Mouse (Mus musculus): Measurements from ENCODE around the gene Fam187b.
"Not testable (repeated sequence)": the region's sequence is repeated elsewhere in the genome, so short reads cannot be mapped to it uniquely, and the experiment has no call there.

Gene Fam187b

GRCm38 (mm10) chr7:30973501-30974289 lies at the start of gene Fam187b:
Gene Fam187b (plus strand): TSS chr7:30973790.
- DNase-seq, result peak; percentile 92

DNA sequence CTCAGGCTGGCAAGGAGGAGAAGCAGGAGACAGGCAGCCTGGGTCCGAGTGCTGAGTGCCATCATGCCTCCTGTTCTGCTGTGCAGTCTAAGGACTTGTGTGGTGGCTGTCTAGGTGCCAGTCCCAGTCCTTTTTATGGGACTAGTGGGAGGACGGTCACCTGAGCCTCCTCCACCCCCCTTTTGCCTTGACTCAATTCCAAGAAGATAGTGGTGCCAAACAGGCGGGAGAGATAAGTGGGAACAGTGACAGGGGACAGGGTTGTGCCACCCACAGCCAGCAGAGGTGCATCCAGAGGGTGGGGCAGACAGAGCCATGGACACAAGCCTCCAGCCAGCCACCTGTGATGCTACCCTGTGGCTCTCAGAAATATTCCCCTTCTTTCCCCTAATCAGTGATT lies 49.5 kb upstream of the Fam187b start:
- DNase-seq, result no peak

GRCm38 (mm10) chr7:30924581-30924980 lies 49.0 kb upstream of the Fam187b start, which contains the start of gene Hamp2:
Gene Hamp2 (minus strand): TSS chr7:30924681.
- not testable (repeated sequence) for DNase-seq

- not testable (repeated sequence) for DNase-seq
These were observed 38.0 kb upstream of the Fam187b start for GRCm38 (mm10) chr7:30935422-30936099.

DNA sequence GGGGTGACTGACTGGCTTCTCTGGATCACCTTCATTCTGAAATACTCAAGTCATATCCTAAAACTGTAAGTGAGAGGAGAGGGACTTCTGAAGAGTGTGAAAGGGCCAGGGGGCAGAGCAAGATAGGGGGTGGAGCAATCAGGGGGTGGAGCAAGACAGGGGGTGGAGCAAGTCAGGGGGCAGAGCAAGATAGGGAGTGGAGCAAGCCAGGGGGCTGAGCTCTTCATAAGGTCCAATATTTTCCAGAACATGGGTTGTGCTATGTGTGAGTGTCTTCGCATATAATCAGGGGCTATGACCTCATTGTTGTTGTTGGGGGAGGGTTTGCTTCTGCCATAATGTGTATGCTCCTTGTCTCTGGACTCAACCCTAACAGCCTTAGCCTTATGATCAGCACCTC lies 33.5 kb upstream of the Fam187b start:
- DNase-seq, result not testable (repeated sequence)

DNA sequence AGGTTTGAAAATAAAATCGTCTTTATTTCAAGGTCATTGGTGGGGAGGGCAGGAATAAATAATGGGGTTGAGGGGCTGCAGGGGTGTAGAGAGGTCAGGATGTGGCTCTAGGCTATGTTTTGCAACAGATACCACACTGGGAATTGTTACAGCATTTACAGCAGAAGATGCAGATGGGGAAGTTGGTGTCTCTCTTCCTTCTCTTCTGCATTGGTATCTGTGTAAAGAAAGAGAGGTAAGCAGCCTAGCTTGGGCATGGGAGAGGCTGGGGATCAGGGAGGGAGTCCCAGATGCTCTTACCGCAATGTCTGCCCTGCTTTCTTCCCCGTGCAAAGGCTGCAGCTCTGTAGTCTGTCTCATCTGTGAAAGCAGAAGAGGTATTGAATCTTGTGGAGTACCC lies 31.2 kb upstream of the Fam187b start:
- not testable (repeated sequence) for DNase-seq

- DNase-seq, result no peak
These were observed 29.5 kb upstream of the Fam187b start, which contains the start of gene Hamp for GRCm38 (mm10) chr7:30943909-30944635. Gene Hamp (minus strand): TSS chr7:30944032.

DNA sequence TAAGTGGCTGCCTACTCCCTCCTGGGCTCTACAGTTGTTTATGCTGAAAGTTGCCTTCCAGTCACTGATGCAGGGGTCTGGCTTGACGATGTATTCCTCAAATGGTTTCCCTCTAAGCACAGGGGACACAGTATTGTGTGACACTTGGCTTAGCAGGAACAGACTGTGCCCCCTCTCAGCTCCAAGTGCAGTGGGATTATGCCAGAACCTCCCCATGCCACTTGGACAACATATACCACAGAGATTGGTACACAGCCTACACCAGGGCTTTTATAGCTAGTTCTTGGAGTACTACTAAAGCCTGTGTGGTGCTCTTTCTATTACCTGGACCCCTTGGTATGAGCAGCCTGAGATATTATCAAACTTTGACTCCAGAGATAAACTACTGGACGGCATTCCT lies 28.9 kb upstream of the Fam187b start:
- not testable (repeated sequence) for DNase-seq

- not testable (repeated sequence) for DNase-seq
These were observed 28.1 kb upstream of the Fam187b start for GRCm38 (mm10) chr7:30945466-30945865.

- no peak for DNase-seq
These were observed 27.7 kb upstream of the Fam187b start for GRCm38 (mm10) chr7:30945876-30946275.

DNA sequence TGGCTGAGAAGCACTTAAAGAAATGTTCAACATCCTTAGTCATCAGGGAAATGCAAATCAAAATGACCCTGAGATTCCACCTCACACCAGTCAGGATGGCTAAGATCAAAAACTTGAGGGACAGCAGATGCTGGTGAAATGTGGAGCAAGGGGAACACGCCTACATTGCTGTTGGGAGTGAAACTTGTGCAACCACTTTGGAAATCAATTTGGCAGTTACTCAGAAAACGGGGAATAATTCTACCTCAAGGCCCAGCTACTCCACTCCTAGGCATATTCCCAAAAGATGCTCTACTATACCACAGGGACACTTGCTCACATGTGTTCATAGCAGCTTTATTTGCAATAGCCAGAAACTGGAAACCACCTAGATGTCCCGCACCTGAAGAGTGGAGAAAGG lies 23.7 kb upstream of the Fam187b start:
- not testable (repeated sequence) for DNase-seq

- no peak for DNase-seq
These were observed 20.9 kb upstream of the Fam187b start for GRCm38 (mm10) chr7:30952441-30953265.

- no peak for DNase-seq
These were observed 20.1 kb upstream of the Fam187b start for GRCm38 (mm10) chr7:30953459-30953858.

- DNase-seq, result no peak
These were observed 19.6 kb upstream of the Fam187b start for GRCm38 (mm10) chr7:30954036-30954435.

DNA sequence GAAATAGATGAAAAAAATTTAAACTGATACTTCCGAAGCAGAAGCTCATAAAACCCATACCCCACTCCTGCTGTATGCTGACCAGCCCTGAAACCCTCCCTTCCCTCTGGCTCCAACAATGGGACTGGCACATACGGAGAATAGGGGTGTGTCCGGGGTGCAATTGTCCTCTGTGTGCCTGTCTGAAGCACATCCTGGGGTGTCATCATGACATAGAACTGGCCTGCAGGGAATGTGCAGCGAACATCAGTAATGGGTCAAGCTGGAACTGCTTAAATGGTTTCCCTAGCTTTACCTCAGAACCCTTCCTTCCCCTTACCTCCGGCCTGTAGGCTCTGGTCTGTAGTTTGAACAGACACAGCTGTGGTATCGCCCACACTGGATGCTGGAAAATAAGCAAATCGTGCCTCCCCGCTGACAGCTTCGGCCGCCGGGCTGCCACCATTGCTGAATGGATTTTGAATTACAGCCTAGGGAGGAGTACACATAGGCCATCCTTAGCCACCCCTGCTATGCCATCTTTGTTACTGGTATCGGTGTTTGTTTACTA lies 18.5 kb upstream of the Fam187b start:
- no peak for DNase-seq

DNA sequence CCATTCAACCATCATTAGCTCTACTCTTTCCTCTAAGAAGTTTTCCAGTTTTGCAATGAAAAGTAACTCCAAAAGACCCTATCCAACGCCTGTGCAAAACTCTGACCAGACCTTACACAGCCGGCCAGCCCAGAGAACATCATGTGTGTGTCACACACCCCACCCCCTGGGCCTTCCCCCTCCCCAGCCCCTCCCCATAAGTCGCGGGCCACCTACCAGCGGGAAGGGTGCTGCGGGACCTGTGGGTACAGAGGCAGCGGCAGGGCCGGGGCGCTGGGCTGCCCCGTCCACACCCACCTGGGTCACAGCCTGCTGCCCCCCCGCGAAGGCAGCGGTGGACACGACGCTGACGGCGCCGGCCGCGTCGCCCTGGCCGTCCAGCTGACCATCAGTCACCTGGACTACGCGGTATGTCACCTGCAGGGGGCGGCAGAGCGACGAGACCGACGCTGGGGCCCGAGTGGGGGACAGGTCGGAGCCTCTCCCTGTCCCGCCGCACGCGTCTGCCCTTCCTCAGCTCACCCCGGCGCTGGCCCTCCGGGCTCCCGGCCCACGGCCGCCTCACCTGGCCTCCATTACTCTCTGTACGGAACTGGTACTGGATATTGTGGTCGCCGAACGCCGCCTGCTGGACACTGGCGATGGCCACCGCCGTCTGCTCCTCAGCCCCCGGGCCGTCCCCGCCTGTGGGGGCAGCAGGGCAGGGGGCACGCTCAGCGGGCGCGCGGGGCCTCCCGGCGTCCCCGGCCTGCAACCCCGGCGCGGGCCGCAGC lies 17.8 kb upstream of the Fam187b start:
- DNase-seq, result peak; percentile 94

DNA sequence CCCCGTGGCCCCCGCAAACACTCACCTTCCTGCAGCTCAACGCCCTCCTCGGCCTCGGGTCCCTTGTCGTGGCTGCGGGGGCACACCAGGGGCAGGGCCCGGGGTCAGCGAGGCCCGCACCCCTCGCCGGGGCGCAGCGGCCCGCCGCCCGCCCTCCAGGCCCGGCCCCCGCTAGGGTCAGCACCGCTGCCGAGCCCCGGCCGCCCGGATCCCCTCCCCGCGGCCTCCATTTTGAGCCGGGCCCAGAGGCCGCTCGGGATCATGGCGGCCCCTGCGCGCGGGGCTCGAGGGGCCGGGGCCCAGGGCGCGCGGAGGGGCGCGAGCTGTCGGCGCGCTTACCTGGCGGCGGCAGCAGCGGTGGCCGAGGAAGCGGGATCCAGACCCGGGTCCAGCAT lies 17.2 kb upstream of the Fam187b start:
- DNase-seq, result no peak

DNA sequence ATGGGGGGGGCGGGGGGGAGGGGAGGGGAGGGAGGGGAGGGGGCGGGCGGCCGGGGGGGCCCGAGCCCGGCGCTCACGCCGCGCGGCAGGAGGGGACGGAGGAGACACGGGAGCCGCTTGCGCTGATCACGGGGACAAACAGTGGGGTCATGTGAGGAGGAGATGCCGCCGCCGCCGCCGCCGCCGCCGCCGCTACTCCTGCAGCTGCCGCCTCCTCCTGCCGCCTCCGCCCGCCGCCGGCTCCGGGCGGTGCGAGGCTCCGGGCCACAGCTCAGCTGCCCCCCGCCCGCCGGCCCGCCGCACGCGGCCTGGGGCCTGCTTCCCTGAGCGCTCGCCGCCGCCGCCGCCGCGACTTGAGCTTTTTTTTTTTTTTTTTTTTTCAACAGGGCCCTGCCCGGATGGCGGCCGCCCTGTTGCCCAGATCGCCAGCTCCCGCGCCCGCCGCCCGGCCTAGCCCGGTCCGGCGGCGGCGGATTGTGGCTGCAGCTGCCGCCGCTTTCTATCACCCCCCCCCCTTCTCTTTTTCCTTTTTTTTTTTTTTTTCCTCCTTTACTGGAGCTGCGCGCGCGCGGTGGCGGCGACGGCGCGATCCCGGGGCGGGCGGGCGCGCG lies 16.7 kb upstream of the Fam187b start, which contains the start of gene Usf2:
Gene Usf2 (minus strand): TSS at position 48 of the 611 bp plus-strand sequence.
- DNase-seq, result peak; percentile 81

- peak; percentile 98 for DNase-seq
These were observed 16.2 kb upstream of the Fam187b start for GRCm38 (mm10) chr7:30957367-30957783.

DNA sequence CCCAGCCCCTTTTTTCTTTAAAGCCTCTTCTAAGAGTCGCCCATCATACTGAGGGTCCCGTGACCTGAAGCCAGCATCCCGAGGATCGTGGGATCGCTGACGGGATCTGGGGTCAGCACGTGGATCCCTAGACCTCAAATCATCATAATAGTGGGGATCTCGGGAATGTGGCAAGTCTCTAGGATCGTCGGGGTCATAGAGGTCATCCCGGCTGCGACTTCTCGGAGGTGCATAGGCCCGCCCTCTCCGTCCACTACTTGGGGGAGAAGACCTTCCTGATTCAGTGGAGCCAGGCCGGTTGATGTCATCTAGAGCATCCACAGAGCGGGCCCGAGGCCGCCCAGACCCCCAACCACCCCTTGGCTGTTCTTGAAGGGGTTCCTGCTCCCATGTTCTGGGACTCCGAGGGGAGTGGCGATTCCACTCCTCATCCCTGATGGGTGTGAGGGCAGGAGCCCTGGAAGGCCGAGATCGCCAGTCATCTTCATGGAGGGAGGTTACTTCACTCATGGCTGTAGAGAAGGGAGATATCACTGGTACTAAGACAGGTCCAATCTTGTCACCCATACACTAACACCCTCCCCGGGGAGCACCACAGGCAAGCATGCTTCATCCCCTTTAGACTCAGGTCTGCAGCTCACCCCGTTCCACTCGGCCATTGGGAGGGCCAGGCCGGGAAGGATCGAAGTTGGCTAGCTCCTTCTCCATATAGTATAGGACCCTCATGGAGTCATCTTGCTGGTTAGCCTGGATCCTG lies 15.3 kb upstream of the Fam187b start:
- no peak for DNase-seq
